ENCODE assay signal across 17 mouse cellular contexts in the genomic region with DNA sequence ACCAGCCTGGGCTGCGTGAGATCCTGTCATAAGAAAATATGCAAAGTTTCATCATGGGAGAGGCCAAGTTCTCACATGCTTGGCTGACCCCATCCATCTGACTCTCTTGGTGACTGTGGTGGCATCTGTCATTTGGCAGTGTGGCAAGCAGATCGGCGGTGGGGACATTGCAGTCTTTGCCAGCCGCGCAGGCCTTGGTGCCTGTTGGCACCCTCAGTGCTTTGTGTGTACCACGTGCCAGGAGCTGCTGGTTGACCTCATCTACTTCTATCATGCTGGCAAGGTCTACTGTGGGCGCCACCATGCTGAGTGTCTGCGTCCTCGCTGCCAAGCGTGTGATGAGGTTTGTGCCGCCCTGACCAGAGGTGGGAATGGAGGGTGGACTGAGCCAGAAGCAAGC. TPM values are rescaled to one million over a fixed set of nuclear protein-coding genes. Genes with fewer than 3 reads are reported as not detected.
DNase-seq lines count a peak whose midpoint lies in the region; ATAC-seq and TF ChIP-seq lines count a peak whose summit lies in the region.
"Had no signal": no experiment of that assay in that cellular context is flagged by ENCODE, and none has a peak within 500 bp of the region (broad histone marks: within the 10 kb centered on the region; RNA-seq: fewer than 3 reads in every experiment).

No protein-coding gene starts in this region.

- TF ChIP-seq POLR2A in cerebellum, adult 2 months (IDR thresholded peaks at IDR 0.05; ENCODE audit: borderline replicate concordance, insufficient read depth, low read length): no peak

- H3K4me2 ChIP-seq in kidney, embryonic 16.5 days (replicated peaks; ENCODE audit: low read depth, low read length): no peak overlapping the region
- H3K4me2 ChIP-seq: heart, embryonic 13.5 days had no signal

- H3K36me3 ChIP-seq in kidney, embryonic 16.5 days (ENCODE audit: insufficient read depth, low read length): peaks cover 21% of the 10 kb centered on the region

- no peaks in the 10 kb centered on the region for H3K9me3 ChIP-seq in kidney, embryonic 16.5 days (ENCODE audit: low read length)
- H3K9me3 ChIP-seq: G1E; heart, embryonic 13.5 days had no signal

- DNase-seq in gastrocnemius, adult 18-20 months (ENCODE audit: low spot score): peak; percentile 38
- DNase-seq in gastrocnemius, postnatal 36 days: no peak
- peak; percentile 88 for DNase-seq in left cerebral cortex, postnatal 4 days
- DNase-seq in left cerebral cortex, postnatal 14 days (ENCODE audit: low spot score in 2 of 2): no peak
- peak; percentile 69 to 87 for DNase-seq in cerebellum, adult 2 months
- DNase-seq in kidney, postnatal 4 days: no peak
- DNase-seq: kidney, adult 9 months; layer of hippocampus, adult 9-11 months; lung, postnatal 14 days; right cerebral cortex, adult 18-20 months had no signal

- H3K27ac ChIP-seq in cerebellum, adult 2 months (ENCODE audit: insufficient read depth, low read length): peak overlapping the region; percentile 23
- H3K27ac ChIP-seq in kidney, embryonic 16.5 days (ENCODE audit: low read length): no peak overlapping the region
- H3K27ac ChIP-seq: heart, embryonic 13.5 days; liver, embryonic 14.5 days; midbrain, embryonic 10.5 days; stomach, postnatal 0 days had no signal

- TF ChIP-seq CTCF in cerebellum, adult 2 months (IDR thresholded peaks at IDR 0.05; ENCODE audit: borderline replicate concordance, insufficient read depth, low read depth, low read length): no peak

- ATAC-seq in kidney, embryonic 16.5 days (ENCODE audit: low FRiP score, low TSS enrichment): no peak

- H3K9ac ChIP-seq in kidney, embryonic 16.5 days (replicated peaks; ENCODE audit: low read length): no peak overlapping the region
- H3K9ac ChIP-seq: heart, embryonic 13.5 days; liver, embryonic 14.5 days had no signal

- H3K4me3 ChIP-seq in cerebellum, adult 2 months (replicated peaks; ENCODE audit: insufficient read depth, low read depth, low read length): no peak overlapping the region
- no peak overlapping the region for H3K4me3 ChIP-seq in kidney, embryonic 16.5 days (ENCODE audit: low read length)
- H3K4me3 ChIP-seq: heart, embryonic 13.5 days; midbrain, embryonic 10.5 days; myocyte had no signal

- no peaks in the 10 kb centered on the region for H3K27me3 ChIP-seq in cerebellum, adult 2 months (ENCODE audit: control insufficient read depth, insufficient read depth, low read length)
- H3K27me3 ChIP-seq in kidney, embryonic 16.5 days (ENCODE audit: insufficient read depth, low read length): no peaks in the 10 kb centered on the region
- H3K27me3 ChIP-seq: heart, embryonic 13.5 days had no signal

- H3K4me1 ChIP-seq in cerebellum, adult 2 months (ENCODE audit: control insufficient read depth, insufficient read depth, low read length): peaks cover 8% of the 10 kb centered on the region
- H3K4me1 ChIP-seq in kidney, embryonic 16.5 days (ENCODE audit: insufficient read depth, low read length): no peaks in the 10 kb centered on the region
- H3K4me1 ChIP-seq: heart, embryonic 13.5 days; midbrain, embryonic 10.5 days had no signal

- WGBS in cerebellum, adult 2 months: 22% methylated on average over 11 of the region's 11 CpGs
- WGBS in kidney, embryonic 16.5 days: 90% methylated on average over 11 of the region's 11 CpGs

- intact Hi-C loops in gastrocnemius, postnatal 36 days (cut with DNase I): no loop called here
- intact Hi-C loops in left cerebral cortex, postnatal 4 days (cut with DNase I): no loop called here
- intact Hi-C loops in left cerebral cortex, postnatal 14 days (cut with DNase I): no loop called here

RNA-seq across cellular contexts. Expression of gene Plp2, which starts 6.4 kb away (rescaled TPM):
- 10 to 100 TPM; 30.3 to 35.0 TPM for total RNA-seq in gastrocnemius, adult 18-20 months (2021)
- total RNA-seq in gastrocnemius, postnatal 36 days (2021): 10 to 100 TPM; 28.0 to 43.2 TPM
- 10 to 100 TPM; 19.3 to 26.5 TPM for total RNA-seq in left cerebral cortex, postnatal 4 days (2021)
- 10 to 100 TPM in 1 of 2 experiments, 1 to 10 TPM in 1; 9.1 to 12.4 TPM for total RNA-seq in left cerebral cortex, postnatal 14 days (2021)
- 5.2 and 6.5 TPM in 2 replicates for polyA plus RNA-seq in cerebellum, adult 2 months (2012; rRNA removed)
- polyA plus RNA-seq in kidney, embryonic 16.5 days (2015; fragmentation: Nextera tagmentation; extraction: Ambion mirVana): 170 and 179 TPM in 2 replicates

RNA-seq across cellular contexts. Expression of gene Prickle3, which starts 7.7 kb away (rescaled TPM):
- total RNA-seq in gastrocnemius, adult 18-20 months (2021): 10 to 100 TPM; 10.8 to 26.5 TPM
- 10 to 100 TPM; 23.1 to 24.9 TPM for total RNA-seq in gastrocnemius, postnatal 36 days (2021)
- 1 to 10 TPM; 1.4 to 1.9 TPM for total RNA-seq in left cerebral cortex, postnatal 4 days (2021)
- 1 to 10 TPM; 1.3 to 1.8 TPM for total RNA-seq in left cerebral cortex, postnatal 14 days (2021)
- polyA plus RNA-seq in cerebellum, adult 2 months (2012; rRNA removed): 1.7 and 2.1 TPM in 2 replicates
- 14.1 and 14.7 TPM in 2 replicates for polyA plus RNA-seq in kidney, embryonic 16.5 days (2015; fragmentation: Nextera tagmentation; extraction: Ambion mirVana)

RNA-seq across cellular contexts. Expression of gene Magix, which starts 16.3 kb away (rescaled TPM):
- 10 to 100 TPM; 30.6 to 33.7 TPM for total RNA-seq in gastrocnemius, adult 18-20 months (2021)
- 10 to 100 TPM; 18.8 to 20.6 TPM for total RNA-seq in gastrocnemius, postnatal 36 days (2021)
- under 1 TPM; 0.22 to 0.38 TPM for total RNA-seq in left cerebral cortex, postnatal 4 days (2021)
- under 1 TPM; 0.11 to 0.15 TPM for total RNA-seq in left cerebral cortex, postnatal 14 days (2021)
- 2.2 and 2.6 TPM in 2 replicates for polyA plus RNA-seq in cerebellum, adult 2 months (2012; rRNA removed)
- polyA plus RNA-seq in kidney, embryonic 16.5 days (2015; fragmentation: Nextera tagmentation; extraction: Ambion mirVana): 0.91 and 1.4 TPM in 2 replicates
- polyA plus RNA-seq: midbrain, embryonic 10.5 days had no signal

RNA-seq across cellular contexts. Expression of gene Syp, which starts 26.5 kb away (rescaled TPM):
- 1 to 10 TPM; 1.4 to 1.5 TPM for total RNA-seq in gastrocnemius, adult 18-20 months (2021)
- total RNA-seq in gastrocnemius, postnatal 36 days (2021): 1 to 10 TPM; 1.1 TPM
- total RNA-seq in left cerebral cortex, postnatal 4 days (2021): 100 to 1,000 TPM; 573 to 717 TPM
- 1,000 to 10,000 TPM; 2,344 to 2,346 TPM for total RNA-seq in left cerebral cortex, postnatal 14 days (2021)
- 945 and 955 TPM in 2 replicates for polyA plus RNA-seq in cerebellum, adult 2 months (2012; rRNA removed)
- 3.1 and 3.6 TPM in 2 replicates for polyA plus RNA-seq in kidney, embryonic 16.5 days (2015; fragmentation: Nextera tagmentation; extraction: Ambion mirVana)

RNA-seq across cellular contexts. Expression of gene Gpkow, which starts 32.1 kb away (rescaled TPM):
- total RNA-seq in gastrocnemius, adult 18-20 months (2021): 10 to 100 TPM; 14.3 to 15.0 TPM
- 10 to 100 TPM; 11.2 to 12.9 TPM for total RNA-seq in gastrocnemius, postnatal 36 days (2021)
- 10 to 100 TPM; 39.0 to 42.0 TPM for total RNA-seq in left cerebral cortex, postnatal 4 days (2021)
- total RNA-seq in left cerebral cortex, postnatal 14 days (2021): 10 to 100 TPM; 33.7 to 34.6 TPM
- 30.5 and 33.1 TPM in 2 replicates for polyA plus RNA-seq in cerebellum, adult 2 months (2012; rRNA removed)
- polyA plus RNA-seq in kidney, embryonic 16.5 days (2015; fragmentation: Nextera tagmentation; extraction: Ambion mirVana): 47.6 and 50.4 TPM in 2 replicates

Comparison
In these comparisons a context has a peak if more than half of its experiments do, and no peak if none do; other contexts are left out.
1. DNase-seq: peak in gastrocnemius, adult 18-20 months (single experiment), left cerebral cortex, postnatal 4 days (single experiment) and cerebellum, adult 2 months (2 of 2); none in gastrocnemius, postnatal 36 days (0 of 2), left cerebral cortex, postnatal 14 days (0 of 2) and kidney, postnatal 4 days (0 of 2).
2. RNA of gene Prickle3, which starts 7.7 kb away (total RNA-seq): 10.8 to 26.5 TPM in gastrocnemius, adult 18-20 months and 23.1 to 24.9 TPM in gastrocnemius, postnatal 36 days; 1.4 to 1.9 TPM in left cerebral cortex, postnatal 4 days and 1.3 to 1.8 TPM in left cerebral cortex, postnatal 14 days; every median in the first group is over 4 times any median in the second.
3. RNA of gene Magix, which starts 16.3 kb away (total RNA-seq): 30.6 to 33.7 TPM in gastrocnemius, adult 18-20 months and 18.8 to 20.6 TPM in gastrocnemius, postnatal 36 days; 0.22 to 0.38 TPM in left cerebral cortex, postnatal 4 days and 0.11 to 0.15 TPM in left cerebral cortex, postnatal 14 days; every median in the first group is over 10 times any median in the second.